Mouse (Mus musculus) lung, postnatal 14 days (tissue): ENCODE results near the gene Cherp.

ENCODE experiments used
- DNase-seq: peaks from one replicate; pipeline ENCODE4 v3.0.0; 2021

Cherp gene

DNA sequence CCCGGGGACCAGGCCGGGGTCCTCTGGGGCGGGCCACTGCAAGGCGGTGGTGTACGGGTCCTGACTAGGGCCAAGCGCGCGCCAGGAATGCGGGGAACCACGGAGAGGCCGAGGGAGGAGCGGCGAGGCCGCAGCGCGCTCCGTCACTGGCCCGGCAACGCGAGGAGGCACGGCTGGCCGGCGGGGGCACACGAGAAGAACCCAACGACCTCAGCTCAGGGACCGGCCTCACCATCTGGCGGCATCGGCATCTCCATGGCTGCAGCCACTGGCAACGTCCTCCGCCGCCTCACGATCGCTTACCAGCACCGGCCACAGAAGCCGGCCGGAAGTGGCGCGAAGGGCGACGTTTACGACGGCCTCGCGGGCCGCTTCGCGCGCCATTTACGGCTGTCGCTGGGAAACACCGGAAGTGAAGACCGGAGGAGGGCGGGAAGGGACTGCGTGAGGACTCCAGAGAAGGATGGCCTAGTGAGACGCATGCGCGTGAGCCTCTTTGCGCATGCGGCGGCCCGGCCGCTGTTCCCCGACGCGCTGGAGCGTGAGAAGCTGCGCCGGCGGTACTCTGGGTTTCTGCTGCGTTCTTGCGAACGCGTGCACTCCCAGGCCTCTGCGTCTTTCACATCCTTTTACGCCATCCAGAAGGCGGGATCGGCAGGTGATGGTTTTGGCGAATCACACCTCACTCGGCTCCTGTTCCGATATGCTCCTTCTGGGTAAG lies at the start of gene Cherp:
Gene Cherp (minus strand): TSS at position 401 of the 721 bp plus-strand sequence.
- peak; percentile 95 for DNase-seq

DNA sequence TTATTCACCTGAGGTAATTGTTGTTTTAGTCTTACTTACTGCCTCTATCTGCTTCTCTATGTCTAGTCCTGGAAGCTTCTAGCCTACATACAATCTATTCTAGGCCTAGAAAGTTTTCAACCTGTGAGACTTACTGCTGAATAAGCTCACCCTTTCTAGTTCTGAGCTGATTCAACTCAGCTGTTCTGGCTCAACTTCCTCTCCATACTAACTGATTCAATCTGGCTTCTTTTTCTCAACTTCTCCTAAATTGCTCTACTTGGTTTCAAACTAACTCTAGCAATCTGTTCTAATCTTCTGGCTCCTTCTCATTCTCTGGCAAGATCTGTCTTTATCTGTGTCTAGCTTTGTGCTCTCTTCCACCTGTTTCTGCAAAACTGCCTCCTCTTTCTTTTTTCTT lies 46.9 kb upstream of the Cherp start:
- no peak for DNase-seq

DNA sequence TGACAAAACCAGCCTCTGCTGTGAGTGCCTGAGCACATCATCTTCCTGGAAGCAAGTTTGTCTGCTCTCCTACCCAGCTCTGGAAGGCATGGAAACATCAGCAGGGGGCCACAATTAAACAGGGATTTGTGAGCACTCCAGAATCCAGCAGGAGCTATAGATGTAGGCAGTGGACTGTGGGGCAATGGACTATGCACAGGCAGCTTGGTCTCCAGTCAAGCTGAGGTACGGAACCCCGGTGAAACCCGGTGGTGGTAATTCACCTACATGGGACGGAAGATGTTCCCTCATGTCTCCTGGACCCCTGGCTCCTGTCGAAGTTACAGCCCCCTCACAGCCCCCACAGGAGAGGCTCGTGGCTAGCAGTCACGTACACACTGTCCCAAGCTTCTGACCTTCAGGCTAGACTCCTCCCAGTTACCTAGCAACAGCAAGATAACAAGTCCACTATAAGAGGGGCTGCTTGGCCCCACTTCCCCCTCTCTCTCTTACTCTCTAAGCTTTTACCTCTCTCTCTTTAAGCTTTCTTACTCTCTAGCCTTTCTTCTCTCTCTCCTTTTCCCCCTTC lies 42.5 kb upstream of the Cherp start:
- no peak for DNase-seq

DNA sequence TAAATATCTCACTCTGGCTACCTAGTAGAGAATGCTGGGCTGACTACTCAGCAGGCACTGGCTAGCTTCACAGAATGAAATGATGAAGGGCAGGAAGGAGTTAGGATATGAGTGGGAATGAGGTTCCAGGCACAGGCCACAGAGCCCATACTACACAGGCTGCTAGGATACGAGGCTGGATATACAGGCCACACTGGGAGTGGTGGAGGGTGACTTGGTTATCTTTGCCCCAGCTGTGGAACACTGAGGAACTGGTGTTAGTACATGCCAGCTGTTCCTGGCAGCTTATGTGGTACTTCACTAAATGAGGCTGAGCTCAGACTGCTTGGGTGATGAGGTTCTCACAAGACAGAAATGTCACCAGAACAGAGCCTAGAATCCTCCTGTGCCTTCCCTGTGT lies 38.1 kb upstream of the Cherp start:
- no peak for DNase-seq

DNA sequence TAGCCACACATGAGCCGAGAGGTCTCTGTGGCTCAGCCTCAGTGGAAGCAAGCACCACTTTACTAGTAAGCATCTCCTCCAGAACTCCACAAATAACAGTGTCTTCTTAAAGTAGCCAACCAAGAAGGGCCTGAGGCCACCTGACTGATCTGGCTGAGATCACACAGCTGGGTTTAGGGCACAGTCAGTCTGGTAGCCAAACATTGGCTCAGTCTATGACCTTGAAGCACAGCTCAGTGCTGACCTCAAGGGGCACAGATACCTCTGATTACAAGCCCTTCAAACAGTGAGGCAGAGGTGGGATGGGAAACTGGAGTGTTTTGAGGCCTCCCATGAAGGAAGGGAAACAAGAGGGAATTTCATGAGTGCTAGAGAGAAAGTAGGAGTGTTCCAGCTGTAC lies 37.6 kb upstream of the Cherp start:
- DNase-seq = no peak

DNA sequence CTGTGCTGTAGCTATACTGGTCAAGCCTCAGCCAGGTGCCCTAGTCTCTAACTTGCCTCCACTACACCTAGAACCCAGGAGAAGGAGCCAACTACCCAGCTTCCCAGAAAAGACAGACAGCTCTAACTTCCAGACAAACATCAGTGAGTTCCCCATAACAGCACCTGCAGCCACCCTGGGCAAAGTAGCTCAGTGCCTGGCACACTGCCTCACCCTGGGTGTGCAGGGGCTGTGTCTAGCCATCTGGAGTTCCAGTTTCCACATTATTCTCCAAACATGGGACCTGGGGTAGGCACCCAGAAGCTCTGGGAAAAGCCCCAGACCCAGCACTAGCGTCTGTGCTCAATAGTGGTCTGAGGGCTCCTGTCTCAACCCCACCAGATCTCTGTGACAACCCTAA lies 32.5 kb upstream of the Cherp start:
- DNase-seq = no peak

DNA sequence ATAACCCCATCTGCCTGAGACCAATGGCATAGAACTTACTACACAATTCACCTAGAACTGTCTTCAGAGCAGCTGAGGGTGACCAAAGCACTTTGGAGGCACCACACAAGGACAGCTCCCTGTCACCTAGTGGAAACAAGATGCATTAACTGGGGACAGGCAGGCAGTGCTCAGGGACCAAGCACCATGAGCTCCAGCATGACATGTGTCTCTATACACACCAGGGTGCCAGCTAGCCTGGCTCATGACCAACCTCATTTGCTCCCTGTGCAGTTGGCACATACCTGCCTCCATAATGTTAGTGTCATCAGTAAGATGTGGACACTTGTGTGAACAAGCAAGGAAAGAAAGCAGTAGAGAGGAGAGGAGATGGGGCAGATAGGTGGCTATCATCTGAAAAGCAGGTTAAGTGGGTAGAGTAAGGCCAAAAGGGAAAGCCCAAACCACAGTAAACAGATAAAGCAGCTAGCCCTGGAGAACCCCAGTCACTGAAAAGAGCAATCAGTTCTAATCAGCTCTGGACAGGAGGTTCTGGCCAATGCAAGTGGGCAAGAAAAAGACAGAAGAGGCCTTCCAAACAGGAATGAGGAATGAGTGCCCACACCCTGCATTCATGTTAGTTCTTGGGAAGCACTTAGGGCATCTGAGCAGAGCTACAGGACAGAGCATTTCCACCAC lies 29.8 kb upstream of the Cherp start:
- no peak for DNase-seq

DNA sequence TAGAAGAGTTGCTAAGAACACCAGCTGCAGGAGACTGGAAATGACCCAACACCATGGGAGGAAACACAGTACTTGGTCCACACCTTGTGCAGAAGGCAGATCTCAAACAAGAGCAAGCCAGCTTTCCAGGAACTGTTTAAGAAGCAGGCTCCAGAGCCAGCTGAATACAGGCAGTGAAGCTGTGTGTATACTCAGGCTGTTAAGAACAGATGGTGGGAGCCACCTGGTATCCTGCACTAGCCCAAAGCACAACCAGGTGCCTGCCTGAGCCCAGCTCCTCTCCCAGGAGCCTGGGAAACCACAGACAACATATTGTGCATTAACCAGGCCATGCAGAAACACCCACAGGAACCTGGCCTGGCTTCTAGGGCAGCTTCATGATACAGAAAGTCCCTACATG lies 29.1 kb upstream of the Cherp start:
- no peak for DNase-seq

DNA sequence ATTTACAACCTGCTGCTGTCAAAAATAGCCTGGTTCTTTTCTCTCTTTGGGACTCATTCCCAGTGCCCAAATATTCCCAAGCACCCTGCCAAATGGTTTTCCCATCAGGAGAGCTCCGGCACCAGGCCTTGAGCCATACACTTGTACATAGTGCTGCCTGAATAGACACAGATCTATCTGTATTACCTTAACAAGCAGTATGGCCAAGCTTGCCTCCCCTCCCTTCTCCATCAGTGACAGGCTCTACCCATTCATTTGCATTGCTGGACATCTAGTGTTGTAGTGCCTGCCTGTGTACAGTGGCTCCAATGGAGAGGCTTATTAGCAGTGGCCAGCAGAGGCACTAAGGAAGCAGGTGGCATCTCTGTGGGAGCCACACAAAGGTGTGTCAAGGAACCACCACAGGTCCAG lies 25.5 kb upstream of the Cherp start:
- DNase-seq = no peak

DNA sequence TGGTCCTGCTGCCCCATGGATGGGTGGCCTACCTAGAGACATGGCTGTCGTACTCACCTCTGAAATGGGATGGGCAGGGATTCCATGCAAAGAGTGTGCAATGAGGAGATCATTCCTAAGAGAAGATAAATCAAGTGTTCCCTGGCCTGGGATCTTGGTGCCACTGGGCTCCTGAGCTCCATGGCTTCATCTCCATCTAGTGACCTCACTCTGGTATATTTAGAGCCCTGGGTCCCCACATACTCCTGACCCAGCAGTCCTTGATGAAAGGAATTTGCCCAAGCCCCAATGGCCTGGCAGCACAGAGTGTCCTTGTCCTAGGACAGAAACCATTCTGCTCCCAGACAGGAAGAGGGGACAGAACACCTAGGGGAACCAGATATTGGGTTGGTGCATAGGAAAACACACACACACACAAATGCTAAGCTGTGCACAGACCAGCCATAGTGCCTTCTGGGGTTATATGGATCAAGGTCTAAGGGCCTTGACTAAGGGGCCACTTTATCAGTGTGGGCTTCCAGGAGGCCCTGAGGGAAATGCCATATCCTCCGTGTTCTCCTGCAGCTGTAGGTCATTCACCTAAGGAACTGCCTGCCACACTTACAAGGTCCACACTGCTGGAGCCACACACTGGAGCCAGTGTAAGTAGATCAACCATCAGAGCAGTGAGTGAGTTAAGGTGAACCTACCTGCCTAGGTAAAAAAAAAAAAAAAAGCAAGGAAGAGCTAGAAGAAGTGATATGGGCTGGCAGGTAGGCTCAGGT lies 24.7 kb upstream of the Cherp start:
- DNase-seq = no peak

DNA sequence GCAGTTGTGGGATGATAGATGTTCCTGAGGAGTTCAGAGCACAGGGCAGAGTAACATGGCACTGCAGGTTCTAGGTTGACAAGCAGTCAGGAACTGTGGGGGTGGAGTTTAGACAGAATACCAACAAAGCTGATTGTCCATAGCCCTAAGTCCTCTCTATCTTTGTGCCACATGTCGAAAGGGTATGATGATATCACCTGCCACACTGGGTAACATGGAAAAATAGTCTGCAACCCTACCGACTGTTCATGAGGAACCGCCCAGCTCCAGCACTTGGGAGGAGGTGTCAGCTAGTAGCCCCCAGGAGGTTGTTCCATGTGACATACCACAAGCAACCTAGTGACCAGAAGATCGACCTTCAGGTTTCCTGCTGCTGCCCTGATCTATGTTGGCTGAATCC lies 23.5 kb upstream of the Cherp start:
- no peak for DNase-seq

DNA sequence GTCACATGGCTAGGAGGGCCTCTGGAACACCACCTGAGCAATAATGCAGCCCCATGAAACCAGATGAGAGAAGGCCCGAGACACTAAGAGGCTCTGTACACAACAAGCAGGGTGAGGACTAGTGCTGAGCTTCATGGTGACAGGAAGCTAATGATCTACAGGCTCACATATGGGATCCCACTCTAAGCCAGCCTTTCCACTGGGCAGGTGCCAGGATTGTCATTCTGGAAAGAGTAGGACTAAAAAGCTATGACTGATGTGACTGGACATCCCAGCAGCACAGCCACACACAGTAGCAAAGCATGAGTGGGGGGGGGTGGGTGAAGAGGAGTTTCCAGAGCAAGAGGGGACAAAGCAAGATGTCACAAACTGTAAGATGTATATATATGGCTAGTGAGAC lies 22.9 kb upstream of the Cherp start:
- no peak for DNase-seq

DNA sequence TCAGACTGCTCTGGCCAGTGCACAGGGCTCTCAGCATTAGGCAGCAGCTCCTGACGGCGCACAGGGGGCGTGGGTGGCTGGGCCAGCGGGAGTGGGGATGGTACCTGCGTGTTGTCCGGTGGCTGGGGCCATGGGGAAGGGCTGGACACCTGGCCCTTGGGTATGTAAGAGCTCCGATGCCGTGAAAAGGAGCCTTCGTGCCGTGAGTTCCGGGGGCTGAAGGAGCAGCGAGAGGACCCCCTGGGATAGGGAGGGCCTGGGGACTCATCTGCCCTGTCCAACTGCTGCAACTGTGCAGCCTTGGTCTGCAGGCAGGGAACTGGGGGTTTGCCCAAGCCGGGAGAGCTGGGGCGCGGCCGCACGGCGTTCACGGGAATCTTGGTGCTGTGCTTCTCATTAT lies 21.2 kb upstream of the Cherp start:
- no peak for DNase-seq

DNA sequence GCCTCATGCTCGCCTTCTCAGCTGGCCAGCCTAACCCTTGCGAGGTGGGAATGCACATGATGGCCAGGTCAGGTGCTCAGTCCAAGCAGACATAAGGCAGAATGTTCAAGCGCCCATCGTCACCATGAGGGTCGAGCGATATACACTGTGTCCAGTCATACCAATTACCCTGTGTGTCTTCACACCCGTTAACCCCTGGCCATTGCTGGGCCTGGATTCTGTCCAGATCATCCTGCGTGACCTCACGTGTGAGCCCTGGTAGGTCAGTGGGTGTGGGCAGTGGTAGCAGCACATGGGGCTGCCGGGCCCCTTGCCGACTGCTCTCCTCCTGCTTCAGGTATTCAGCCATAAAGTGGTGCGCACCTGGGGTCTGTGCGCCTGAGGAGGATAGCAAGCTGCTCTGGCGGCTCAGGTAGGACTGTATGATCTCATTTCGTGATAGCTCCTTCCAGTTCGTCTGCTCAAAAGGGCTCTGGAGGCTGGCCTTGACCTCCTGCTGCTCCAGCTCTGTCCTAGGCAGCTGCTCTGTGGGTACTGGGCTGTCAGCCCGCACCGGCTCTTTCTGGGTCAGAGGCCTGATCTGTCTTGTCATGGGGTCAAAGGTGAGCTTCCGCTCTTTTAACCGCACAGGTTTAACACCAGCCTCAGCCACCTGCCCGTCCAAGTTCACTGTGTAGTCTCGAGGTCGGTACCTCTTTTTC lies 20.5 kb upstream of the Cherp start:
- no peak for DNase-seq

DNA sequence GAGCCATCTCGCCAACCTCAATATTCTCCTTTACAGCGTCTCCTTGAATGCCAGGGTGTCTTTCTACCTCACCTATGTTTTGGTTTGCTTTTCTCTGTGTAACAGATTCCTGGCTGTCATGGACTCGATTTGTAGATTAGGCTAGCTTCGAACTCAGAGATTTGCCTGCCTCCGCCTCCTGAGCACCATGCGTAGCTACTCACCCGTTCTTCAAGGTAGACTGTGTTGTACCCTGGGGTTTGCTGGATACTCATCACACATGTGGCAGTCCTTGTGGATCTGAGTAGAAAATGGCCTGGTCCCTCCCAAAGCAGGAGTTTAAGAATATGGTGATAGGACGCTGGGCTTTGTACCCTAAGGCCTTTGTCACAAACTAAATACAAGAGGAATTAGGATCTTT lies 18.4 kb upstream of the Cherp start:
- no peak for DNase-seq

DNA sequence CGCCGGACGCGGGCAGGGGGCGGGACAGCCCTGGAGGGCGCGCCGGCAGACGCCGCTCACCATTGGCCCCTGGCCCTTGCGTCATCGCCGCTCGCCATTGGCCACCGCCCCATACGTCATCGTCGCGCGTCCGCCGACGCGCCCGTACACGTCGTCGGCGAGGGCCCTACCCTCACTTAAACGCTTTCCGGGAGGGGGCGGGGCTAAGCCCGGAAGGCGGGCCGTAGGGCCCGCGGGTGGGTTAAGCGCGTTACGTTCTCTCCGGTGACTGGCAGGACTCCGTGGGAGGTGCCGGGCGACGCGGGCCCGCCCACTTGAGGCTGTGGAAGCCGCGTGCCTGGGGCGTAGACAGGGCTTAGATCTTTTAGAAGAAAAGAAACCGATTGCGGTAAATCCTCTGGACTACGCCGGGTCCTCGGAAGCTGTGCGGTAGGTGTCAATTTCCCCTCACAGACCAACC lies 17.6 kb upstream of the Cherp start:
- DNase-seq = peak; percentile 100

DNA sequence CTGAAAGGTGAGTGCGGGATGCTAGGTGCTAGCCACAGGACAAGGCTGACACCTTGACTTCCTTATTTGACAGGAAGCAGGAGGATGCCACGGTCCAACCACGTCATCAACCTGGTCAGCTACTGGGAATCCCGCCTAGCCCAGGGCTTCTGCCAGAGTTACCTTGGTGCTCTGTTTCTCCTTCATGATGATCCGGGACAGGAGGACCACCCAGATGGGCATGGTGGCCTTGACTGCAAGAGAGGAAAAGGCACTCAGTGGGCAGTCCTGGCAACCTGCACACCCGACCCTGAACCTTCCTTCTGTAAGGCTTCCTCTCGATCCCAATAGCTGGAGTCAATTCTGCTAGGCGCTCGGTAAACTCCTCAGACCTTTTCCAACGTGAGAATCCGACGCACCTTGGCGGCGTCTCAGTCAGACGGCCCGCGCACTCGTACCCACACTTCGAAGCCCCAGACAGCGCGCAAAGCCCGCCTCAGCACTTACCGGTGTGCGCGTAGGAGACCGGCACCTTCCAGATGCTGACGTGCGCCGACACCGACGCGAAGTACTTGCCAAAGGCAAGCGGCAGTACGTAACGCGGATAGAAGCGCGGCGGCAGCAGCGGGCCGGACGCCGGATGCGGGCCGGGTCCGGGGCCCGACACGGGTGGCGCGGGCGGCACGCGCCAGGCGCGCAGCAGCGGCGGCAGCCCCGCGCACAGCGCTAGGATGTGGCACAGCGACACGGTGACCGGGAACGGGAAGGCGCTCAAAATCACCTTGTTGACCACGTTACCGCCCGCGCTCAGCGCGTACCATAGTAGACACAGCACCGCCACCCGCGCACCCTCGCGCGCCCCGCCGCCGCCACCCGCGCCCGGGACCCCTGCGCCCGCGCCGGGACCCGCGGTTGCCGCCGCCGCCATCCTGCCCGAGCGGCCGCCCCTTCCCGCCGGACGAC lies 16.9 kb upstream of the Cherp start, which contains the start of gene Slc35e1:
Gene Slc35e1 (minus strand): TSS at position 935 of the 942 bp plus-strand sequence.
- DNase-seq = no peak

DNA sequence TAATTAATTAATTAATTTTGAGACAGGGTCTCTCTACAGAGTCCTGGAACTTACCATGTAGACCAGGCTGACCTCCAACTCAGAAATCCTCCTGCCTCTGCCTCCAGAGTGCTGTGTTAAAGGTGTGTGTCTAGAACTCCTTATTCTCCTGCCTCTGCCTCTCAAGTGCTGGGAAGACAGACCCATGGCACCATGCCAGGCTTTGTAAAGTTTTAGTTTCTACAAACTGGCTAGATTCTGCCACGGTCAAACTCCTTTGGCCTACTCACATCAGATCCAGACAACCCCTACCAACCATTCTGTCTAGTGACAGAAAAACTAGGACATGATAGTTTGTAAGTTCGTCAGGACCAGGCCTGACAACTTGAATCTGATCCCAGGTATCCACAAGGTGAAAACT lies 16.0 kb upstream of the Cherp start:
- DNase-seq = no peak

DNA sequence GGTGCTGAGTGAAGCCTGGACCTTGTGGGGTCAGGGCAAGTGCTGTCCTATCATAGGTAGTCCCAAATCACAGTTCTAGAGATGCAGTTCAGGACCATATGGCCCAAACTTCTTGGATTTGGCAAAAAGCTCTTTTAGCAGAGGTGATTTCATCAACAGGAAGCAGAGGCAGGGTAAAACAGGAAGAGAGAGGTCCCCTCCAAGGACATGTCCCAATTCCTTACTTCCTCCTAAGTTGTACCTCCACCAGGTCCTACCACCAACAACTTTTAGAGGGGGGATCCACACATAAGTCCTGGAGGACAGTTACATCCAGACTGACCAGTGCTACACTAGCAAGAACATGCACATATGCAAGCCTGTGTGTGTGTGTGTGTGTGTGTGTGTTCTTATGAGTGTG lies 12.0 kb upstream of the Cherp start:
- DNase-seq = no peak

DNA sequence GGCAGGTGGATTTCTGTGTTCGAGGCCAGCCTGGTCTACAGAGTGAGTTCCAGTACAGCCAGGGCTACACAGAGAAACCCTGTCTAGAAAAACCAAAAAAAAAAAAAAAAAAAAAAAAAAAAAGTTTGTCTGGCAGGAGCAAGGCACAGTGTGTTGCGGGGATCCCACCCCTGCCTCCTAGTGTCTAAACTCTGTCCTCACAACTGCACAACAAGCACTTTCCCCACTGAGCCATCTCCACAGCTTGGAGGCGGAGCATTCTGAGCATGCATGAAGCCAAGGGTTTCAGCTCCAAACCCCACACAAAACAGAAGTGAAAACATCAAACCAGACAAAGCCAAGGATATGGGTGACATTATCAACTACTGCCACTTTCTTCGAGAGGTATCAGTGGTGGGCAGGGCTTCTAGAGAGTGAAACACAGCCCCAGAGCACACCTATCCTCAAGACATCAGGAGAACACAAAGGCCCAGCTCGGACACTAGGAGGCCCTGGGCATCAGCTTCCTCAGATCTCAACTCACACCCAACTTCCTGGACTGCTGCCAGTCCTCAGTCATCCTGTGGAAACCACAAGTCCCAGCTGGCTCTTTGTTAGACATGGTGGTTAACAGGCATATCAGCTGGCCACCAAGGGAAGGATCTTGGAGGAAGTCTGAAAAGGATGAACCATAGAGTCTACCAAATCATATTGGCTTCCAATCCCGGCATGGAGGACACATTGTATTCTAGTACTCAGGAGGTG lies 10.6 kb upstream of the Cherp start:
- peak; percentile 75 for DNase-seq

DNA sequence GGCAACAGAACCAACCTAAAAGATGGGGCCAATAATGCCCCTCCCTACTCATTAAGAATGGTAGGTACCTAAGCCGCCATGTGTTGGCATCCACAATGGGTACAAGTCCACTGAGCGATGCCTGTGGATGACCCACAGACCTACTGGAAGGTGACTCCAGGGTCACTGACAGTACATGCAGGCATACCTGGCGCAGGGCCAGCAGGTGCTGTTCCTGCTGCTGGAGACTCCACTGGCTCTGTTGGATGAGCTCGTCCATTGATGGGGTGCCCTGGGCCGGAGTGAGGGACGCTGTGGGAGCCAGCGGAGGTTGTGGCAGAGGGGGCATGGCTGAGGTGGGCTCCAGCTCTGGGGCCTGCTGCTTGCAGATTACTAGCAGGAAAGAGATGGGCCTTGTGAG lies 4.3 kb downstream of the Cherp start:
- no peak for DNase-seq
